Mouse (Mus musculus) kidney, postnatal 25 days (tissue): ENCODE results near the gene Bcr.

Experiments used
- DNase-seq, 2 experiments: peaks; one replicate each; pipeline ENCODE4 v3.0.0; 2021; ENCODE audit warnings: mixed read lengths in 2 of 2

Bcr gene

DNA sequence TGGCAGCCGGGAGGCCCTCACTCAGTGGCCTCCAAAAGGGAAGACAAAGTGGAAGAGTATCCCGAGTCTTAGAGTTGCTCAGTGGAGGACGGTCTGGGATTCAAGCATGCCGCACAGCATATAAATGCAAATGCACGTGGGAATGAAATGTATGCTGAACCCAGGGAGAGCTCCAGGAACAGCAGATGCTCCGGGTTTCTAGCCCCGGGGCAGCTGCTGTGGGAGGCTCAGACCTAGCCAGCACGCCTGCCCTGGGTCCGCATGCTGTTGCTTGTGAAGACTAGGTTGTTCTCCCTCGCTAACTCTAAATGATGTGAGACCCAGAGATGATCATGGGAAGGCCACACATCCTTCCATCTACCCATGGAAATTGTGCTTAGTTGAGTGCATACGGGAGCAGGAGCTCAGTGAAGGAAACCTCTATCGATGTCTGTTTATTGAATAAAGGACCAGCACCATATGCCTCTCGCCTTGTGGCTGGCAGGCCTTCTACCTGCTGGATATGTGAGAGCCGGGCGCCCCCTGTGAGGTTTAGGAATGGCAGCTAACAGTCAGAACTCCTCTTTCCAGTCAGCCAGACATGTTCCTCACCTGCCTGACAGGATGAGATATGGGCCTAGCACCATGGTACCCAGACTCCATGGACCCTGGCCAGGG, 74.6 kb downstream of the Bcr start:
- DNase-seq = no peak

DNA sequence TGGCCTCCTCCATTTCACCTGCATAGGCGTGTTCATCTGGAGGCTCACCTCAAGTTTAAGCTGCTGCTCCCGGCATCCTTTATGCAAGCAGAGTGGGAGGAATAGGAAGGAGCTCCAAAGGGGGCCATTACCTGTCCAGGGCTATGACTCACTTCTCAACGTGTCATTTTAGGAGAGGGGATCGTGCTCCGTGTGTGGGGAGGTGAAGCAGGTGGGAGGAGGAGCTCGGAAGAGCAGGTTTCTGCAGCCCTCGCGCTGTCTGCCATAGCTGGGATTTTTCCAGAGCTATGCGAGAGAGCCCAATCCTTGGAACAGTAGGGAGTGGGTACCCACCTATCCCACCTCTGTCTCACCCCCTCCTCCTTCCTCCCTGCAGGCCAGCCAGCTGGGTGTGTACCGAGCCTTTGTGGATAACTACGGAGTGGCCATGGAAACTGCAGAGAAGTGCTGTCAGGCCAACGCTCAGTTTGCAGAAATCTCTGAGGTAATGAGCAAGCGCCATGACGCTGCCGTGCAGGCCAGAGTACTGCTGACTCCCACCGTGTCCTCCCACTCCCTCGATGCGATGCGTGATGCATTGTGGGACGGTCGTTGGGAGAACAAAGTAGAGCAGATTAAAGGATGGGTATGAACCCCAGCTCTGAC, 75.2 kb downstream of the Bcr start:
- no peak for DNase-seq

DNA sequence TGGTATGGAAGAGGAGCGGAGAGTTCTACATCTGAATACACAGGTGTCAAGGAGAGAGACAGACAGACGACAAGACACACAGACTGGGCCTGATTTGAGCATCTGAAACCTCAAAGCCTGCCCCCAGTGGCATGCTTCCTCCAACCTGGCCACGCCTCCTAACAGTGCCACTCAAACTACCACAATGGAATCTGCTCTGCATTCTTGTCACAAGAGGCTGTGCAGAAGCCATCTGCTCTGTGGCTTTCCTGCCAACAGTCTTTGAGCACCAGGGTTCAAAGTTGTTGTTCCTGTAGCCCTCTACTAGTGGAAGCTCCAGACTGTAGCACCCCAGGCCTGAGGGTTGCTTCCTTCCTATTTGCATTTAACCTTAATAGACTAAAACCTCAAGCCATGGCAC, 76.8 kb downstream of the Bcr start:
- no peak for DNase-seq

DNA sequence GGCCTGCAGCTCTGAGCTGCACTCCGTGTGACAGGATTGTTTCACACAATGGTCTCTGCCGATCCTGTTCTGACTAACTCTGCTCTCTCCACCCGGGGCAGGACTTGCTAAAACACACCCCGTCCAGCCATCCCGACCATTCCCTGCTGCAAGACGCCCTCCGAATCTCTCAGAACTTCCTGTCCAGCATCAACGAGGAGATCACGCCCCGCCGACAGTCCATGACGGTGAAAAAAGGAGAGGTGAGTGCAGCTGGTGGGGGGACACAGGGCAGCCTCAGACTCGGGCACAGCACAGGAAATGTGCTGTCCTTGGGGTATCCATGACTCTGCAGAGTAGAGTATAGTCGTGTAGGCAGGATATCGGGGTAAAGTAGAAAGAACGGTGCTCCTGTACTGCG, 84.8 kb downstream of the Bcr start:
- no peak for DNase-seq

DNA sequence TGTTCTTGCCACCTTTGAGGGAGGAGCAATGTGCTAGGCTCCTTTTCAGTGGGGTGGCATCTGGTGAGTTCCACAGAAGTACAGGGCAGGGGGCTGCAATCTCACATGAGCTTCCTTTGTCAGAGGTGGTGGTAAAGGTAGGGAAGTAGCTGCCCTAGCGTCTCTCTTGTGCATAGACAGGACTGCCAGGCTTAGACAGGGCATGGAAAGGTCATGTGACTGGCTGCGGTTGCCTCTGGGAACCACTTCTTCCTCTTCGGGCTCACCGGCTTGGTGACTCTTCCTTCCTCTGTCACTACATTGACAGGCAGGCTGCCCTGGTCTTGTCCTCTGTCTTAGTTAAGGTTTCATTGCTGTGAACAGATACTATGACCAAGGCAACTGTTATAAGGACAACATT, 85.6 kb downstream of the Bcr start:
- no peak for DNase-seq

DNA sequence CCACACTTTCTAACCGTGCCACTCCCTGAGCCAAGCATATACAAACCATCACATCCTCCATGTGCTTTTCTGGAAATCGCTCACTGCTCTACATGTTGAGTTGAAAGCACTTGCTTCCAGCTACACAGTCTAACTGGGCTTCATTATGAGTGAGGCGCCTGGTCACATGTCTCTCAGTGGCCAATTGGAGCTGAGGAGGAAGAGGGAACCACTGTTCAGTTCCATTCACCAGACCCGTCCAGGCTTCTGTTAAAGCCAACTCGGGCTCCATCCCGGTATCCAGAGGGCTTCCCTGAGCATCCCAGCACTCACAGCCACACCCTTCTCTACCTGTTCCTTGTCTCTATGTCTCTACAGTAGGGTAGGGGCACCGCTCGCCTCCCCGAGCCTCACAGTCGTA, 86.2 kb downstream of the Bcr start:
- no peak for DNase-seq

DNA sequence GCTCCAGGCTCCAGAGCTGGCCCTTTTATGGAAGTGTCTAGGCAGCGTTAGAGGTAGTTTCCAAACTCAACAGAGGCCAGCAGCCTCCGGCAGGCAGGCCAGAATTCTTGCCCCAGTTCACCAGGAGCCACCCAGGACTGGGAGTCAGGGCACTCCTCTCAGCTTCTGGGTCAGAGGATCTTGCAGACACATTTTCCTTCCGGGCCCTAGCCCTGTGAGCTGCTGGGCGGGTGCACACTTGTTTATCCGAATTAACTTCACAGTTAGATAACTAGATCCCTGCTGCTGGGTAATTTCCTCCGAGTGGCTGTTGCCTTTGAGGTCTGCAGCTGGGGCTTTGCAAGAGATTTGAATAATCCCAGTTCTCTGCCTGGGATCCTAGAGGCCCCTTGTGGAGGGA, 87.9 kb downstream of the Bcr start:
- peak in 1 of 2 experiments; percentile 34 for DNase-seq

DNA sequence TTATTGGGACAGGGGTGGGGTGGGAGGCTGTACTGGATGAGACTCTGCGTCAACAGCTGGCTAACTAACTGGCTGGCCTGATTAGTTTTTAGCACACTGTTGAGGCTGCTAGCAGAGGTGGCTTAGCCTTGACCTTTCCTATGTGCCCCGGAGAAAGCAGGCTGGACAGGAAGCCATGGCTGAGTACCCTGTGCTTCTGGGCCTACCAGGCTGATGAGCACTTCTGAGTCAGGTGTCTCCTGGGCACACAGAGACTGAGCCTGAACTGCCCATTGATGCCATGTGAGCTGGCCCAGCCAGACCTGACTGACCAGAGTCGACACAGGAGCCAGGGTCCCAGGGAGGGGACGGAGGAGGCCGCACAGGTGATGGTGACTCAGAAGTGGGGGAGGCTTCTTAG, 90.0 kb downstream of the Bcr start:
- no peak for DNase-seq

DNA sequence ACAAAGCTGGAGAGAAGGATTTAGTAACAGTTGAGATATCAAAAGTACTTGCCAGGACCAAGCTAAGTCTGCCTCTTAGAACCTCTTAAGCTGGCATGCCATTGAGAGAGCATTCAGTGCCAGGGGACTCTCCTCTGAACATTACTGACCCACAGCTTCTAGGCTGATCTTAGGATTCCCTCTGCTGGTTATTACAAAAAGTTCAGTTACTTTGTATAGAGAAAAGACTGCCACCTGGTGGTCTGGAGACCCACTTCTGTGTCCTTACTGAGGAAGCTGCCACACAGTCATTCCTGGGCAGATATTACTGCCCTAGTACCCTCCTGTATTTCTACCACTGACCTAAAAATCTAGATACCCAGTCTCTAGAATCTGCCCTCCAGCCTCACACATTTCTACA, 90.9 kb downstream of the Bcr start:
- peak; percentile 65 to 92 for DNase-seq

DNA sequence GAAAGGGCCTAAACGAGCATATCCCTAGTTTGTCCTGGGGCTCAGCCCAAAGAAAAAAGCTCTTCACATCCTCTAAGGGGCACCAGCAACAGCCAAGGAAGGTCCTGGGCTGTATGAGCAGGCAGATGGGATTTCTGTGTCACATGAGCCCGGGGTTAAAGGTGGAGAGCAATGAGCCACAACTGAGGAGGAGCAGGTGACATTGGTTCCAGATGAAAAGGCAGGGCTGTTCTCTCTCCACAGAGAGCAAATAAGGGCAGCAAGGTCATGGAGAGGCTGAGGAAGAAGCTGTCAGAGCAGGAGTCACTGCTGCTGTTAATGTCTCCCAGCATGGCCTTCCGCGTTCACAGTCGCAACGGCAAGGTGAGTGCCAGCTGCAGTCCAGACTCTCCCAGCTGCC, 96.4 kb downstream of the Bcr start:
- DNase-seq = peak; percentile 74 to 87

DNA sequence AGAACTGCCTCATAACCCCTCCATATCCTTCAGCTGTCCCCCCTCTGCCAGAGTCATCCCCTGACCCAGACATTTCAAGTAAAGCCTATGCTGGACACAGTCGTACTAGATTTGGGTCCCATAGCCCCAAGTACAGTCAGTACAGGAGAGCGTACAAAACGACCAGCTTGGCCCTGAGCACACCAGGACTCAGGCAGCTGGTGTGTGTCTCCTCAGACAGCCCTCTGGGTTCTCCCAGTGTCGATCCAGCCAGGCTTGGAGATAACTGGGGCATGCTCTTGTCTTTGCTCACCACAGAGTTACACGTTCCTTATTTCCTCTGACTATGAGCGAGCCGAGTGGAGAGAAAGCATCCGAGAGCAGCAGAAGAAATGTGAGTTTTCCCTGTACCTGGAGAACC, 97.3 kb downstream of the Bcr start:
- DNase-seq = no peak

DNA sequence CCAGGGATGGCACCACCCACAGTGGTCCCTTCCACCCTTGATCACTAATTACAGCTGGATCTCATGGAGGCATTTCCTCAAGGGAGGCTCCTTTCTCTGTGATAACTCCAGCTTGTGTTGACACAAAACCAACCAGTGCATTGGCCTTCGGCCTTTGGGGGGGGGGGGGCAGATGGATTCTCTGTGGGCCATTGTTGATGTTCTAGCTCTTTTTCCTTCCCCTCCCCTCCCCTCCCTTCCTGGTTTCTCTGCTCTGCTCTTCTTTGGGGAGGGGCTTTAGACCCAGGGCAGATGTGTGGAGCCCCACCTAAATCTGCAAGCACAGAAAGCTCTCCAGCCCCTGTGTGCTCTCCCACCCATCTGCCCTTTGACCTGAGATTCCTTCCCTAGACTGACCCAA, 98.0 kb downstream of the Bcr start:
- DNase-seq = no peak

DNA sequence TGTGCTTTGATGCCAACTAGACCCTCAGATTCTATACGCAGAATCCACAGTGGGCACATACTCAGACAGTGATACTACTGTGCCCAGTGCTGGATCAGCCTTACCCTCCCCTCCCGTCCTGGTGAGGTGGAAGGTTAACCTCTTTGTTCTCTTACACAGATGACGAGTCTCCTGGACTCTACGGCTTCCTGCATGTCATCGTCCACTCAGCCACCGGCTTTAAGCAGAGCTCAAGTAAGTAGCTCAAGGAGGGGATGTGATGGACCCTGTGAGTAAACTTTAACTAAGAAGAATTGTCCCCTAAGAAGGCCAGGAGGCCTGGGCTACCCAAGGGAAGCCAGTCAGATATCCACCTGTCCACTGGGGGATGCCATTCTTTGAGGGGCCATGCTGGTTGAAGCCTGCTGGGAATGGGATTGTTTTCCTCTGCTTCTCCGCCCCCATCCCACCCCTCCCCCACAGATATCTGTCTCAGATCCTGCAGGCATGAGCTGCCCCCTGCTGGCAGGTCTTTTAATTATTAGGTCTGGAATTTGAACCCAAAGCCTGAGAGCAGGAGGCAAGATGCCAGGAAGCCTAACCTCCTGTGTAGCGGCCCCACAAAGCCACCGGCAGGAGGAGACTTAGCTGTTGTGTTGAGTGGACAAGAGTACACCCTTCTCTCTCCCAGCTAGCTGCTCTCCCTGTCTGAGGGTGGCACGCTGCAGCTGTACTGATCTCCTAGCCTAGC, 99.9 kb downstream of the Bcr start:
- DNase-seq = peak; percentile 74 to 83

DNA sequence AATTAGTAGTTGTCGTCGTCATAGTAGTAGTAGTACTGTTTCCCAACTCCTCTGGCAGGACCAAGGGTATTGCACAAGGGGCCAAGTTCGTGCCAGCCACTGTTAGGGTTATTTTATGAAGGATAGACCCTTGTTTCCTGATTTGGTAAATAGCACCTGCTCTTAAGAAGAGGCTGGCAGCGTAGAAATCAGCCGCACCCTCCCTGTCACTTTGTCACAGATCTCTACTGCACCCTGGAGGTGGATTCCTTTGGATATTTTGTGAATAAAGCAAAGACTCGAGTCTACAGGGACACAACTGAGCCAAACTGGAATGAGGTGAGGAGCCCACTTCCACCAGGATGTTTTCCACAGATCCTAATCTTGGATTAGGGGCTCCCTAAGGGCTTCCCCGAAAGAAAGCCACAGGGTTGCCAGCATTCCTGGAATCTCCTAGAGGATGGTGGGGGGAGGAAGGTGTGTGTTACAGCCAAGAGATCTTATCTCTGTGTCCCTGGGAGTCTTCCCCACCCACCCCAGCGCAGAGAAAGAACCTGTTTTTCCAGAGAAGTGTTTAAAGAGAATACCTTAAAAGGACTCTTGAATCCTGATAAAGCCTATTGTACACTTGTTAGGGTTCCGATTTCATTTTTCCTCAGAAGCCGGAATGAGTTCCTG, 105.6 kb downstream of the Bcr start:
- no peak for DNase-seq

DNA sequence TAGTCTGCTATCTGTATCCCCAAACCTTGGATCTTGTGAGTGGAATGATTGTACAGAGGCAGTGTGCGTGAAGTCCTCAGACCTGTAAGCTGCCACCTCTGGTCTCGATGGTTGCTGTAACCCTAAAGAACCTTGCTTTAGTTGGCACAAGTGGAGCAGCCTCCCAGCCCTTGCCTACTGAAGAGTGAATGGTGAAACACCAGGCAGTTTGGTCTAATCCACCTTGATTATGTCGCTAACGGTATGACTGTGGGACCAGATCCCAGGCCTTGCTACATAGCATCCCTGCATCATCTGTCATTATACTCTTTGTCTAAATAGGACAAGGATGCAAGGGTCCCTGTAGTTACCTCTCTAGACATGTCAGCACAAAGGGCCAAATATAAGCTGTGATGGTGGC, 106.2 kb downstream of the Bcr start:
- DNase-seq = no peak

DNA sequence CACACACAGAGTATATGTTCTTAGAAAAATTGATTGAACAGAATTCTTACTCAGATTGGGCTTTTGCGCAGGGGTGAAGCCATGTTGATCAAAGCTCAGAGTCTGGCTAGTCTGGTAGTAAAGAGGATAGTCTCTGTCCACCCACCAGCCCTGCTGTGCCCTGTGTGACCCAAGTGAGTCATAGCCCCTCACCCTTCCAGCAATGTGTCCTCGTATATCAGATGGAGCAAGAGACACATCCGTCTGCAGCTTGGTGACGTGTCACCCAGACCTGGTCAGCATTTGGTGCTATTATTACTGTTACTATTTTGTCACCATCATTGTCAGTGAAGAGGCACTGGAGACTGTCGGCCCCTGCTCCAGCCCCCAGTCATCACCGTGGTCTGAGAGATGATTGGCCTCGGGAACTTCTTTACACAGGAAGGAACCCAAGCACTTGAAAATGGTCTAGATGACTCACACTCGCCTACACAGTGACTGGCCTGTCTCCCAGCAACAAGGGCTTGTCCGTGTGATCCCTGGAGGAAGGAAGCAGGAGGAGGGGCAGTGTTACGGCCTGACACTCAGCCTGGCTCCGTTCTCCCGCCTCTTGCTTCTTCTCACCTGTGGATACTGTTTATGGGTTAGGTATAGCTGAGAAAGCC, 109.9 kb downstream of the Bcr start:
- DNase-seq = peak; percentile 37 to 71

DNA sequence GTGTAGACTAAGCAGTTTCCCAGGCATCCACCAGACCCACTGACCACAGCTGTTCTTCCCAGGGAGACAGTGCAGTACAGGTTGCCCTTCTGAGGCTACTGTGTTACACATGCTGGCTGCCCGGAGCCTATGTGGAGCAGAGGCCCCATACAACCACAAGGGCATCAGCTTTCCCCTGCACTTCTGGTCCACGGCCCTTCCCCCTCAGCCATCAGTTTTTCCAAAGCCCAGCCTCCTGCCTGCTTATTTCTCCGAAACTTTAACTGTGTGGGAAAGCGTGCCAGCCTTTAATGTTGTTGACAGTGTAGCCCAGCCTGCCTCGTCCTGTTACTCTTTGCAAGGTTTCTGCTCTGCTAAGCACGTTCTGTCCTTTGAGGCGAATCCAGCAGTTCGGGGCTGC, 112.7 kb downstream of the Bcr start:
- peak in 1 of 2 experiments; percentile 49 for DNase-seq

DNA sequence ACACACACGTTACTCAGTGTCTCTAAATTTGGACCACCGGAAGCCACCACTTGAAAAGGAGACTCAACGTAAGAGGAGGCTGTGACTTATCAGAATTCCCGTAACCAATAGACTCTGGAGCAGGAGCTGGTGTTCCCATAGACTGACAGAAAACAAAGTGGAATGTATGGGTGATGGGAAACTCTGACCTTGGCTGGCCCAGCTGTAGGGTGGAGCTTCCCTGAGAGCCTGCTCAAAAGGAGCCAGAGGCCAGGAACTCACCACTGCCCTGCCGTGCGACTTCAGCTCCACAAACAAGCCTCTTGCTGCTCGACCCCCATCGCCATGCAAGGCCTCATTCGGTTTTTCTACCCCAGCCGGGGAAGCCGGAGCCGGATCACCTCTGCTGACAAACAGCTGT, 113.3 kb downstream of the Bcr start:
- DNase-seq = no peak

DNA sequence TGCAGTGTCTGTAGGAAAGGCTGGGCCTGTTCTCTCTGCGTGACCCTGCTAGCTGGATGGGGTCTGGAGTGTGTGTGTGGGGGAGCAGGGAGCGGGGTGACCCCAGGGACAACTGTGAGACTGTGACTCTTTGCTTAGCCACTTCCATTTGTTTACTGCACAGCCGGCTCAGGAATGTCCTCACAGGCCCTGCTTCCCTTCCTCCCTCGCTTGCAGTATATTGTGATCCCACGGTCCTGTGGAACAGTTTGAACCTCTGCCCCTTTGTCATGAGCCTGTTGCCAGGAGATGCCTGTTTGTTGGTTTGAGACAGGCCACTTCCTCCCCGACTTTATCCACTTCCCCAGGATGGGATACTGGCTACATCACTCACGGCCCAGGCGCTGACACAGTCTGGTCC, 116.1 kb downstream of the Bcr start:
- peak in 1 of 2 experiments; percentile 74 for DNase-seq

DNA sequence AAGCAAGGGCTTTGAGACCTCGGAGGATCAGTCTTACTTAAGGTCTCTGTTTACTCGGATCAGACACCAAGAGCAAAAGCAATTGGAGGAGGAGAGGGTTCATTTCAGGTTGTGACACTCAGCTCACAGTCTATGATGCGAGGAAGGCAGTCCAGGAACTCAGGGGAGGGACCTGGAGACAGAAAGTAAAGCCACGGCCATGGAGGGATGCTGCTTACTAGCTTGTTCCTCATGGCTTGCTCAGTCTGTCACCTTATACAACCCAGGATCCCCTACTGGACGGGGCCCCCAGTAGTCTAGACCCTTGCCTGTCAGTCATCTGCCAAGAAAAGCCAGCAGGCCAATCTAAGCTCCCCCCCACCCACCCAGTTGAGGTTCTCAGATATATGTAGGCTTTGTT, 118.5 kb downstream of the Bcr start:
- DNase-seq = no peak

DNA sequence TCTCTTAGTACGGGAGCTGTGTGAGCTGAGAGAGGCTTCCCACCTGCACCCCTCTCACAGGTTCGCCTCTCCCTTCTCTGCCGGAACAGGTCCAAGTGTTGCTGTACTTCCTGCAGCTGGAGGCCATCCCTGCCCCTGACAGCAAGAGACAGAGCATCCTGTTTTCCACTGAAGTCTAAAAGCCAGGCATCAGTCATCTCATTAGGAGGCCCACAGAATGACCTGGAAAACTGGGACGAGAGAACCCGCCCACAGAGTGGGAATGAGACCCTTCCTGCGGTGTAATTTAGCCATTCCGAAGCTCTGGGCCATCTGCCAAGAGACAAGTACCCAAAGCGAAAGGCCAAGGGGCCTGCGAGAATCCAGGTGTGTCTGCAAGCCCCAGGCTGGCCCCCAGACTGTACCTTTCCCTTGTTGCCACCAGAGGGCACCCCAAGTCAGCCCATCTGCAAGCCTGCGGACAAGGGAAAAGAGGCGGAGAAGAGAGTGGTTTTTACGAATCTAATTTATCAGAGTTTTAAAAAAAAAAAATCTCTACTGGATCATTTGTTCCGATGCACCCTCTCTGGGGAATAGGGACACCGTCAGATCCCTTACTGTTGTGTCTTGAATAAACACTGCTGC, 121.9 kb downstream of the Bcr start:
- peak; percentile 78 to 80 for DNase-seq

DNA sequence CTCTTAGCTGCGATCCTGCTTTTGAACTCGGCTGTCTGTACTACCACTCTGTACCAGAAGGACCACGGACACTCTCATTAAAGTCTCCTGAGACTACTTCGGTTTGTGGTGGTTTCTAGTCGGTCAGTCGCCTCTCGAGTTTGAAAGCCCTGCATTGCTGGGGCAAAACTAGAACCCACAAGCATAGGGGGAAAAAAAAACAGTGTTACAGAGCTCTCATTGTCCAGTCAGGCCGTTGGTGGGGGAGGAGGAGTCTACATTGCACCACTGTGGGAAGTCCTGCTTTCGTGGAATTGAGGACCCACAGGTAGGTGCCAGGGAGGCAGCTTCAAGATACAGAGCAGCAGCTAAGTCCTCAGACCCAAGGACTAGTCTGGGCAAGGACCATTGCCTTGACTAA, 124.4 kb downstream of the Bcr start:
- no peak for DNase-seq

DNA sequence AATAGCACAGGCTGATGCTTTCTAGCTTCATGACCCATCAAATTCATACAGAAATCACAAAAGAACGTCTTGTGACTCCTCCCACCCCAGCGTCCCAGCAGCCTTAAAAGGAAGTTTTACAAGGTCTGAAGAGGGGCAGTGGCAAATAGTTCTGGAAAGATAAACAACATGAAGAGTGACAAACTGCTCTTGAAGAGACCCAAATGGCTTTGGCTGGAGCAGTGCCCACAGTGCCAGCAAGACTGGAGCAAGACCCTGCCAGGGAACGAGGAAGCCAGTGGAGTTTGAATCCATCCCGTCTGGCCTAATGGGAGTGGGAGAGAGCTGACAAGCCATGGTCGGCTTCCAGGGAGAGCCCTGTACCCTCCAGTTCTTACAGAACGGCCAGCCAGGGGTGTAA, 126.2 kb downstream of the Bcr start:
- no peak for DNase-seq
